Mouse (Mus musculus) liver, adult 2 months (tissue): ENCODE measurements around the gene Taf6.

ENCODE experiments used
- CTCF ChIP-seq: fragments of 200-500 bp; IDR thresholded peaks from 2 replicates; pipeline ENCODE4 v1.5.1; 2011; ENCODE audit warnings: low read depth, low read length, control low read depth
- POLR2A ChIP-seq: fragments of 200-500 bp; IDR thresholded peaks from 2 replicates; pipeline ENCODE4 v1.6.1; 2011; ENCODE audit warnings: low read length, control low read depth; ENCODE audit not compliant: insufficient read depth; ENCODE audit errors: extremely low read depth

DNA sequence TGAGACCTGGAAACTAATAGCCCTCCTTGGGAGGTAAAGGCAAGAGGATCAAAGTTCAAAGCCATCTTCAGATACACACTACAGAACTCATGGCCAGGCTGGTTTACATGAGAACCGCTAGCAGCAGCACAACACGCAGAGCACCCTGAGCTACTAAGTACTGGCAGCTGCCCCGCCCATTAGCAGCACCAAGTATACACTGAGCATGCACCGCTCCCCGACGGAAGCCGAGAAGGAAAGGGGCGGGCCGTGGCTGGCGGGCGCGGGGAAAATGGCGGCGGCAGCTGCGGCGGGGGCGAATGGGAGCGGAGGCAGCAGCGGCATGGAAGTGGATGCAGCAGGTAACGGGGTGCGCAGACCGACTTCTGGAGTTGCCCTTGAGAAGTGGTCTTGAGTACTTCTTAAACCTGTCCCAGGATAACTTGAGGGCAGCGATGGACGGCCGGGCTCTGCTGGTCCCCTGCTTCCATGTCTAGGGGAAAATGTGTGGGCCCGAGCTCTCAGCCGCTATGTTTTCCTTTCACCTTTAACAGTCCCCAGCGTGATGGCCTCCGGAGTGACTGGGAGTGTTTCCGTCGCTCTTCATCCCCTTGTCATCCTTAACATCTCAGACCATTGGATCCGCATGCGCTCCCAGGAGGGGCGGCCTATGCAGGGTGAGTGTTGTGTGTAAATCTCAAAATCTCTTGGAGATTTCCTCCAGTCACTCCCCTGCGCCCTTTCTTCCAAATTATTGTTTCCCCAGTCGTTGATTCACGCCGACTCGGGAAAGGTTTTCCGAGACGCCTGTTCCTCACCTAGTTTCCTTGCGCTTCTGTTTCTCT lies 26.2 kb downstream of the Taf6 start, which contains the start of gene Cops6:
- TF ChIP-seq POLR2A (peak; percentile 52; the same call in 1 of the 2 replicates), CTCF (no peak)
